Mouse (Mus musculus) hindbrain, embryonic 15.5 days (tissue): ENCODE results near the gene Cd2. TPM values are rescaled to one million over a fixed set of nuclear protein-coding genes. Genes with fewer than 3 reads are reported as not detected.

Experiments used
- ATAC-seq: fragments of 200-750 bp; cut with Nextera tagmentation; 2 replicates; pipeline ENCODE4 v1.8.0; 2017; ENCODE audit warnings: low read depth, moderate number of reproducible peaks, moderate TSS enrichment; ENCODE audit not compliant: low FRiP score
- H3K27ac ChIP-seq: fragments of 300-500 bp; sonication (generic); replicated peaks from 2 replicates; pipeline ENCODE4 v1.5.1; 2015; ENCODE audit warnings: mild to moderate bottlenecking, inconsistent platforms
- H3K27me3 ChIP-seq: fragments of 300-500 bp; sonication (generic); 2 replicates; pipeline ENCODE4 v1.6.1; 2015; ENCODE audit warnings: control low read depth, inconsistent platforms
- H3K36me3 ChIP-seq: fragments of 300-500 bp; sonication (generic); 2 replicates; pipeline ENCODE4 v1.6.1; 2015; ENCODE audit warnings: control low read depth, inconsistent platforms
- H3K4me1 ChIP-seq: fragments of 300-500 bp; sonication (generic); replicated peaks from 2 replicates; pipeline ENCODE4 v1.6.1; 2015; ENCODE audit warnings: control low read depth, inconsistent platforms
- H3K4me2 ChIP-seq: fragments of 300-500 bp; sonication (generic); 2 replicates; pipeline ENCODE4 v1.6.1; 2015; ENCODE audit warnings: moderate library complexity, mild to moderate bottlenecking, inconsistent platforms
- H3K4me3 ChIP-seq: fragments of 300-500 bp; sonication (generic); 2 replicates; pipeline ENCODE4 v1.5.1; 2015; ENCODE audit warnings: mild to moderate bottlenecking, inconsistent platforms
- H3K9ac ChIP-seq: fragments of 300-500 bp; sonication (generic); 2 replicates; pipeline ENCODE4 v1.6.1; 2015; ENCODE audit warnings: inconsistent platforms
- H3K9me3 ChIP-seq: fragments of 300-500 bp; sonication (generic); 2 replicates; pipeline ENCODE4 v1.6.1; 2016; ENCODE audit warnings: control low read depth, inconsistent platforms
- WGBS: fragments of 180-500 bp; shearing (Covaris S2); methylation state at CpG from one replicate; pipeline ENCODE4 v1.1.7; 2015; 5-methylcytosine and 5-hydroxymethylcytosine counted together
- polyA plus RNA-seq: library from polyadenylated mRNA; unstranded; fragments of >200 nt; fragmentation: Nextera tagmentation; extraction: Ambion mirVana; gene quantifications from 2 replicates; pipeline ENCODE4 v1.2.1, GENCODE M21; 2015

The Cd2 gene
- not detected in 2 replicates for polyA plus RNA-seq

DNA sequence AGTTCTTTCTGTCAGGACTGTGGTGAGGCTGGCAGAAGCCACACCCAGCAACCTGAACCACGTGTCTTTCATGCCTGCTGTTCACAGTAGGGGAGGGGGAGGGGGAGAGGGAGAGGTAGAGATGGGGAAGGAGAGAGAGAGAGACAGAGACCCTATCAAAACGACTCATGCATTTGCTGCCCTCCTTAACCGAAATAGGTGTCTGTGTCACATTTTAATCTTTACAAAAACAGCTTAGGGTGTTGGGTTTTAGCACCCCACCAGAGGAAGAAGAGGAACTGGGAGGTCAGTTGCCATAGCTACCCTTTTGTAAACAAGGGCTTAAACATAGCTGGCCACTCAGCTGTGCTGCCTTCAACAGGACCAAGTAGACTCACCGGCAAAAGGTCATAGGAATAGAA, at the start of gene Cd2:
Cd2 (minus strand) TSS at position 29 of the 401 bp plus-strand sequence.
- Histone ChIP-seq H3K4me2 (no peak within 1 kb of the TSS), H3K27me3 (no peaks in the 10 kb centered on the region), H3K36me3 (no peaks in the 10 kb centered on the region), H3K27ac (no peak within 1 kb of the TSS), H3K4me3 (no peak within 1 kb of the TSS), H3K9me3 (no peaks in the 10 kb centered on the region), H3K9ac (no peak within 1 kb of the TSS), H3K4me1 (no peaks in the 10 kb centered on the region)
- WGBS: 38% methylated on average over 4 of the region's 4 CpGs
- ATAC-seq: no peak

DNA sequence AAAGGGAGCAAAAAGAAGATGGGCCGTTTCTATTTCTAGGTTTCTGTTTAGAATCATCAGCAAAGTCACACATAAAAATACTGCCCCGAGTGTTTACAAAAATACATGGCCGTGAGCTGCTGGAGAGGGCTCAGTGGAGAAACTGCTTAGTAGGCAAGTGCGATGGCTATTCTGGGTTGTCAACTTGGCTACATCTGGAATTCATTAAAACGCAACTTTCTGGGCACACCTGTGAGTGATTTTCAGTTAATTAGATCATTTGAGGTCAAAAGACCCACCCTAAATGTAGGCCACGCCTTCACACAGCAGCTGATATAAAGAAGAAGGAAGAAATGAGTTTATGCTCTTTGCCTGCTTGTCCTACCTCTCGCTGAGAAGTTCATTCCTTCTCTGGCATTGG, 40.9 kb upstream of the Cd2 start:
- Histone ChIP-seq H3K27me3 (no peaks in the 10 kb centered on the region), H3K36me3 (no peaks in the 10 kb centered on the region), H3K9me3 (0 out of 2 replicates have a peak, but pooled peaks cover 4% of the 10 kb centered on the region), H3K4me1 (no peaks in the 10 kb centered on the region), H3K4me2 (no peak overlapping the region), H3K9ac (no peak overlapping the region), H3K4me3 (no peak overlapping the region), H3K27ac (no peak overlapping the region)
- ATAC-seq: no peak
- 87% methylated on average over 7 of the region's 7 CpGs for WGBS

DNA sequence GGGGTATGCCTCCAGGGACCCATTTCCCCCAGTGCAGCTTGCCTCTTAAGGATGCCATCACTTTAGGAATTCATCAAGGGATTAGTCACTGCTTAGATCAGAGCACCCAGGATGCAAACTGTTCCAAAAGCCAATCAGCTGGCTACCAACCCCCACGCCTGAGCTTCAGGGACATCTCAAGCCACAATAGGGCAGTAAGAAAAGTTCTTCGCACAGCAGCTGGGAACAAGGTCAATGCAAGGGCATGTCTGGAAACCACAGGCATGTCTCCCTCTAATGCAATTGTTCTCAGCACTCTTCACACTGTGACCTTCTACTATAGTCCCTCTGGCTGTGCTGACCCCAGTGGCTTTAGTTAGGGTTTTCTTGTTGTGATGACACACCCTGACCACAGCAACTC, 39.5 kb upstream of the Cd2 start:
- Histone ChIP-seq H3K4me3 (no peak overlapping the region), H3K9ac (no peak overlapping the region), H3K4me1 (no peaks in the 10 kb centered on the region; the same call in 1 of the 2 replicates), H3K36me3 (no peaks in the 10 kb centered on the region), H3K9me3 (0 out of 2 replicates have a peak, but pooled peaks cover 4% of the 10 kb centered on the region), H3K27ac (no peak overlapping the region), H3K27me3 (no peaks in the 10 kb centered on the region), H3K4me2 (no peak overlapping the region)
- WGBS: 56% methylated on average over 2 of the region's 2 CpGs
- no peak for ATAC-seq

DNA sequence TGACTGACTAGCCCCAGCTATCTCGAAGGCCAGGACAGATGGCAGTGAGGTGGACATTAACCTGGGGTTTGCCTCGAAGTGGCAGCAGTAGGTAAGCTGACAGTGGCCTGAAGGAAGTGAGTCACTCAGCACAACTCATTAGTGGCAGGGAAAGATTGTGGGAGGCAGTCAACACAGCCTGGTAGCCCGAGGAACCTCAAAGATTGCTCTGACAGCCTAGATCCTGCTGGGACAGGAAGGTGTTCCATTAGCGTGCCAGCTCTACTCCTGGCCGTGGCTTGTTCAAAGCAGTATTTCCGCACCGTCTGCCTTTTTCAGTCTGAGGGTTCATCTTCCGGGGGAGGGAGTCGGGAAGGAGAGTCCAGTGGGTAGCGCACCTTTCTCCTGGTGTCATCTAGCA, 34.7 kb upstream of the Cd2 start:
- Histone ChIP-seq H3K27ac (no peak overlapping the region), H3K36me3 (no peaks in the 10 kb centered on the region), H3K9ac (no peak overlapping the region), H3K4me1 (no peaks in the 10 kb centered on the region; the same call in 1 of the 2 replicates), H3K4me2 (no peak overlapping the region), H3K9me3 (no peaks in the 10 kb centered on the region), H3K27me3 (no peaks in the 10 kb centered on the region), H3K4me3 (no peak overlapping the region)
- 80% methylated on average over 10 of the region's 10 CpGs for WGBS
- no peak for ATAC-seq

DNA sequence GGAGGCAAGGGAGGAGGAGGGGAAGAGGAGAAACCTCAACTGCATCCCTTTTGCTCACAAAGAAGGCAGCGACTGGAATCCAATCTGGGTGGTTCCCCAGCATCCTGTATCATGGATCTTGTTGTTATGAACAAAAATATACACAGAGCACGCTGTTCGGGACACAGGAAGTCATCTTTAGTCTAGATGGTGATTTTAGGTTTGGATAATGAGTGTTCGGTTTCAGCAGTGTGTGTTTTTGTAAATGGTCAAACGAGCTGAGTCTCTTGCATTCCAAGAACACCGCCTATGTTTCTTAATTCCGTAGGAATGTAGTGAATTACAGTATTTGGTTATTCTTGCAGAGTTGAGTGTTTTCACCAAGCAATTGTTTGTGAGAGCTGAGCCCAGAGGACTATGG, 33.1 kb upstream of the Cd2 start:
- H3K9ac ChIP-seq: no peak overlapping the region
- no peak overlapping the region for H3K27ac ChIP-seq
- H3K4me3 ChIP-seq: no peak overlapping the region
- H3K36me3 ChIP-seq: no peaks in the 10 kb centered on the region
- 84% methylated on average over 7 of the region's 7 CpGs for WGBS
- H3K4me1 ChIP-seq: no peaks in the 10 kb centered on the region; the same call in 1 of the 2 replicates
- no peaks in the 10 kb centered on the region for H3K9me3 ChIP-seq
- H3K27me3 ChIP-seq: no peaks in the 10 kb centered on the region
- ATAC-seq: no peak
- H3K4me2 ChIP-seq: no peak overlapping the region

DNA sequence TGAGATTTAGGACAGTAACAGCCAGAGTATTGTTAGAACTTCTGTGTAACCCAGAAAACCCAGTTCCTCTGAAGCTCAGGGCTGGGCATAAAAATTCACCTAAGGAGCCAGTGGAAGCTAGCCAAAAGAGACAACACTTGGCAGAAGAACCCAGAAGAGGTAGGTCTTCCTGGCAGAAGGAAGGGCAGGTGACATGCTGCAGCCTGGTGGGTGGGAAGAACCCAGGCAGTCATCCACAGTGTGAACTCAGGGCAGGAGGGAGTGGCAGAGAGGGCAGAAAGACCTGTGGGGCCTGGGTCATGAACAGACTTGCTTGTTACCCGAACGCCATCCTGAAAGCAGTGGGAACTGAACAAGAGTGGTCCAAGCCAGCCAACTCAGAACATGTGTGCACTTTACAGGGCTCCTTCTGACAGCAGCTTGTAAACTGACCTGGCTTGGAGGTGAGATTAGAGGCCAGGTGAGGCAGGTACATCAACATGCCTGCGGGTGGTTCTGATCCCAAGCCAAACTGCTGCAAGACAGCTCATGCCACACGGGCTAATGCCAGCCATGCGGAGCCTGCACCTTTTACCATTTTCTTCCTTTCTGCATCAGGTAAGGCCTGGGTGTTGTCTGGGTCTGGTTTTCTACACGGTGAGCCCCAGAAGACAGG, 30.9 kb upstream of the Cd2 start:
- 88% methylated on average over 6 of the region's 6 CpGs for whole genome bisulfite sequencing
- H3K4me3 ChIP-seq: no peak overlapping the region
- no peaks in the 10 kb centered on the region for H3K9me3 ChIP-seq
- no peak overlapping the region for H3K4me2 ChIP-seq
- ATAC-seq: no peak
- H3K27me3 ChIP-seq: no peaks in the 10 kb centered on the region
- H3K9ac ChIP-seq: no peak overlapping the region
- H3K4me1 ChIP-seq: no peaks in the 10 kb centered on the region; the same call in 1 of the 2 replicates
- no peak overlapping the region for H3K27ac ChIP-seq
- H3K36me3 ChIP-seq: no peaks in the 10 kb centered on the region

DNA sequence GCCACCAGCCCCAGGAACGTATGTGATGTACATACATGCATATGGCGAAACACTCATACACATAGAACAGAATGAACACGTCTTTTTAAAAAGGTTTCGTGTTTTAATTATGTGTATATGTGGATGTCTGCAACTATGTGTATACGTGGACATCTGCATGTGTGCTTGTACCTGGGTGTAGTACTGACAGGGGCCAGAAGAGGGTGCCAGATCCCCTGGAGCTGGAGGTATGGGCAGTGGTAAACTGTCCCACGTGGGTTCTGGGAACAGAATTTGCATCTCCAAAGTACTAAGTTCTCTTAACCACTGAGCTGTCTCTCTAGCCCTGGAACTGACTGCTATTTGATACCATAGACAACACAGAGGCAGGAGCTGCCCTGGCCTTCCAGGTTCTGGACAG, 30.4 kb upstream of the Cd2 start:
- H3K36me3 ChIP-seq: no peaks in the 10 kb centered on the region
- no peaks in the 10 kb centered on the region for H3K27me3 ChIP-seq
- H3K27ac ChIP-seq: no peak overlapping the region
- H3K4me3 ChIP-seq: no peak overlapping the region
- WGBS: 76% methylated on average over 6 of the region's 6 CpGs
- no peaks in the 10 kb centered on the region for H3K9me3 ChIP-seq
- ATAC-seq: no peak
- H3K9ac ChIP-seq: no peak overlapping the region
- H3K4me1 ChIP-seq: no peaks in the 10 kb centered on the region; the same call in 1 of the 2 replicates
- no peak overlapping the region for H3K4me2 ChIP-seq

DNA sequence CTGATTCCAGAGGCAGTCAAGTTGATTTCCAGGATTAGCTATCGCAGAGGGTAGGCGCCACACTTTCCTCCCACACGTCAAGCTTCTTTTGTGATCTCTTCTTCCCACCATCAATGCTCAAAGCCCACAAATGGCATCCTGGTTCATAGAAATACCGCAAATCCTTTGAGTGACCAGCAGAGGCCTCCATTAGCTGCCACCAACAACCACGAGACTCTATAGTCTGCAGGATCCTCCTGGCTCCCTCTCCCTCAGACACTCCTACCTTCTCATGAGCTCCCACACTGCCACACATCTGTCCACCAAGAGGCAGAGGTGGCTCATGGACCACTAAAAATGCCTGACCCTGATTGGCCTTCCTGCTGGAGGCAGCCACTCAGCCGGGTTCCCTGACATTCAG, 27.2 kb upstream of the Cd2 start:
- H3K27ac ChIP-seq: no peak overlapping the region
- H3K4me2 ChIP-seq: no peak overlapping the region
- no peaks in the 10 kb centered on the region for H3K4me1 ChIP-seq
- H3K9ac ChIP-seq: no peak overlapping the region
- no peaks in the 10 kb centered on the region for H3K9me3 ChIP-seq
- no peak overlapping the region for H3K4me3 ChIP-seq
- no peaks in the 10 kb centered on the region for H3K27me3 ChIP-seq
- no peaks in the 10 kb centered on the region for H3K36me3 ChIP-seq
- ATAC-seq: no peak
- 74% methylated on average over 6 of the region's 6 CpGs for WGBS

DNA sequence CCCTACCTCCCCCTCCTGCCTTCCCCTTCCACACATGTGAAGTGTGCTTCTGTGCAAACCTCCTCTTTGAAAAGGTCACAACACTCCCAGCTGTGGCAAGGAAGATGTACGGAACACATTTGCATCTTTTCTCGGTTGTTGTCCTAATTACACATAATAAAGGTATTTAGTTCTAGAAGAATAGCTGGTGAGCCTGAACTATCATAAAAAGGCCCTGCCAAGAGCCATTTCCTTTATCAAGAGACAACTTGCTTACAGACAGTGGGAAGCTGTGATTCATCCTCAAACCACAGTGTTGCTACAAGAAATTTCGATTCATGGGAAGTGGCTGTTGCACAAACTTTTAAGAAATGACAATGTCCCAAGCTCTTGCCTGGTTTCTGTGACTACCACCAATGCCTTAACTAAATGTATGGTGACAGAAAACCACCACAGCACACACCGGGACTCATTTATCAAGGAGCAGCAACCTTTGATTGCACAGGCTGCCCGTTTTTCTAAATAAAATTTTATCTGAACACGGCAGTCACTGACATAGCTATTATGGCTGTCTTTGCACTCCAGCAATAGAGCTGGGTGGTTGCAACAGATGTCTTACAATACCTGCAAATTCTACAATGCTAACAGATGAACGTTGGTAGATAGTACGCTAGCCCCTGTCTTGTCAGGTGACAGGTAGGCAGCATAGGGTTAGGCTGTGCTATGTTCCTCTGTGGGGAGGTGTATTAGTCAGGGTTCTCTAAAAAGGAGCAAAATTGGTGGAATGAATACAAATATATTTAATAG, 25.7 kb upstream of the Cd2 start:
- no peaks in the 10 kb centered on the region for H3K36me3 ChIP-seq
- no peaks in the 10 kb centered on the region for H3K9me3 ChIP-seq
- no peak overlapping the region for H3K27ac ChIP-seq
- H3K27me3 ChIP-seq: no peaks in the 10 kb centered on the region
- ATAC-seq: no peak
- WGBS: 77% methylated on average over 8 of the region's 8 CpGs
- H3K4me1 ChIP-seq: no peaks in the 10 kb centered on the region
- no peak overlapping the region for H3K4me2 ChIP-seq
- no peak overlapping the region for H3K4me3 ChIP-seq
- H3K9ac ChIP-seq: no peak overlapping the region

DNA sequence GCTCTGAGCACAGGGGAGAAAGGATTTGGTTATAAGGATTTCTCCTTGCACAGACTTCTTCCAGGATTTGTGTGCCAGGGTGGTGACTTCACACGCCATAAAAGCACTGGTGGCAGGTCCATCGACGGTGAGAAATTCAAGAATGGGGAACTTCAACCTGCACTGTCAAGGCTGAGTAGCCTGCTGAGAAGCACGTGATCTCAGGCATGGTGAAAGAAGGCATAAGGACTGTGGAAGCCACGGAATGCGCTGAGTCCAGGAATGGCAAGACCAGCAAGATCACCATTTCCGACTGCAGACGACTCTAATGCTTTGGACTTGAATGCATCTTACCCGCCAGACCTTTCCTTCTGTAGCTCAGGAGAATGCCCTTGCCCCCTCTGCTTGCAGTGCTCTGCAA, 23.2 kb upstream of the Cd2 start:
- no peak overlapping the region for H3K9ac ChIP-seq
- no peak overlapping the region for H3K27ac ChIP-seq
- no peak overlapping the region for H3K4me3 ChIP-seq
- ATAC-seq: no peak
- H3K36me3 ChIP-seq: no peaks in the 10 kb centered on the region
- no peak overlapping the region for H3K4me2 ChIP-seq
- H3K4me1 ChIP-seq: peaks cover 10% of the 10 kb centered on the region; the same call in 1 of the 2 replicates
- no peaks in the 10 kb centered on the region for H3K9me3 ChIP-seq
- WGBS: 64% methylated on average over 9 of the region's 9 CpGs
- no peaks in the 10 kb centered on the region for H3K27me3 ChIP-seq

DNA sequence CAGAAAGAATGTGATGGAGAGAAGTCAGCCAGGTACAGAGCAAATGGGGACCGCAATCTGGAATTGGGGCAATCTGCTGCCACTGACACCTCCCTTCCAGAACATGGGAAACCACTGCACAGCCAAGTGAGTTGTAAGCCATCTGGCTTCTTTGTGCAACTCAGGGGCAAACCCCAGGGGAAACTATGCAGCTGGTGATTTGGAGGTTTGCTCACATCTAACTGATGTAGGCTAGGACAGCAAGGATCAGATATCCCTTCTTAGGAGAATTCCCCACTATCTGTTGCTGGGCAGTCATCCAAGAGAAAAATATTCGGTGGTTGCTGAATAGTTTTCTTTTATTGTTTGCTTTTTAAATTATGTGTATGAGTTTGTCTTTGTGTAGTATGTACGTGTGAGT, 21.9 kb upstream of the Cd2 start:
- no peak overlapping the region for H3K9ac ChIP-seq
- no peak overlapping the region for H3K4me3 ChIP-seq
- H3K27ac ChIP-seq: no peak overlapping the region
- WGBS: 69% methylated on average over 3 of the region's 3 CpGs
- H3K4me1 ChIP-seq: peaks cover 18% of the 10 kb centered on the region
- H3K9me3 ChIP-seq: no peaks in the 10 kb centered on the region
- no peak for ATAC-seq
- no peaks in the 10 kb centered on the region for H3K27me3 ChIP-seq
- no peaks in the 10 kb centered on the region for H3K36me3 ChIP-seq
- H3K4me2 ChIP-seq: no peak overlapping the region

DNA sequence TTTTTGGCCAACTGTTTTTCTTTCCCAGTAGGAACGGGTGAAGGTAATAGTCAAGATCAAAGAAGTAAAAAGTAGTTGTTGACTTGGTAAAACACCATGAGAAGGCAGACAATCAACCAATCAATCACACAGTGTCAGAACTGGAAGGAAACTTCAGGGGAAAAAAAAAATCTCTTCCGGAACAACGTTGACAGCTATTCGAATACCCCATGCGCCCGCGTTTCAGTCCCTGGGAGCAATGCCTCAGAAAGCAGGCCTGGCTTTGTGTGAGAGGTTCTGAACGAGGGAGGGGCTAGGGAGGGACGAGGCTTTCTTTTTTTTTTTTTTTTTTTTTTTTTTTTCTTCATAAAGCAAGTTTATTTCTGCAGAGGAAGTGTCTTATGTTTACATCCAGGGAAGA, 18.4 kb upstream of the Cd2 start:
- no peak for ATAC-seq
- 70% methylated on average over 9 of the region's 9 CpGs for WGBS
- H3K36me3 ChIP-seq: no peaks in the 10 kb centered on the region
- H3K9ac ChIP-seq: no peak overlapping the region
- H3K4me3 ChIP-seq: no peak overlapping the region
- no peaks in the 10 kb centered on the region for H3K27me3 ChIP-seq
- H3K4me1 ChIP-seq: peaks cover 29% of the 10 kb centered on the region
- no peak overlapping the region for H3K4me2 ChIP-seq
- no peaks in the 10 kb centered on the region for H3K9me3 ChIP-seq
- H3K27ac ChIP-seq: no peak overlapping the region
